Mouse (Mus musculus) lung, postnatal 0 days (tissue): ENCODE measurements around the gene Pogk.

ENCODE experiments used
- CTCF ChIP-seq: IDR thresholded peaks from 2 replicates; pipeline ENCODE4 v1.5.1; 2016; ENCODE audit warnings: antibody characterized with exemption, mild to moderate bottlenecking
- EP300 ChIP-seq: IDR thresholded peaks from 2 replicates; pipeline ENCODE4 v1.6.1; 2016; ENCODE audit warnings: antibody characterized with exemption, mild to moderate bottlenecking, control low read depth

- TF ChIP-seq EP300, result no peak
- no peak for TF ChIP-seq CTCF
Observed at GRCm38 (mm10) chr1:166394770-166395169, 14.9 kb downstream of the Pogk start.
